ENCODE assay signal across 19 mouse cellular contexts in the genomic region with DNA sequence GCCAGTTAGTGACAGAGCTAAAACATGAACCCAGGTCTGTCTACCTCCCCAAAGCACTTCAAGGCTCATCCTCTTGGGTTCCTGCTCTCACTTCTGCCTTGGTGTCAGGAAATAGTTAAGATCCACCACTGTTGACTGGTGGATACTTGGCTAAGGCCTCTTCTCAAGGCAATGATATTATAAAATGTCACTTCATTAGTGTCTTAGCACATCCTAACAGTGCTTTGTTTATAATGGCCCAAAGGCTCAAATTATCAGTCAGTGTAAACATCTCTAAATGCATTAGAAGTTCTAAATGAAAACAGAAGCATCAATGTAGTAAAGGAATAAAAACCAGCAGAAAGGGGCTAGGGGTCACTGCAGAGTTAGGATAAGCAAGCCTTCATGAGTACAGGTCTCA. TPM values are rescaled to one million over a fixed set of nuclear protein-coding genes. Genes with fewer than 3 reads are reported as not detected.
"Had no signal": no experiment of that assay in that cellular context is flagged by ENCODE, and none has a peak within 500 bp of the region (broad histone marks: within the 10 kb centered on the region; RNA-seq: fewer than 3 reads in every experiment).

No protein-coding gene starts in this region.

- DNase-seq: midbrain, embryonic 14.5 days; retina, postnatal 1 day; right cerebral cortex, adult 18-20 months; right cerebral cortex, postnatal 25 days; right cerebral cortex, postnatal 4 days; spleen, adult 18-20 months; thymus, adult 18-20 months; thymus, postnatal 14 days; thymus, postnatal 36 days had no signal

- H3K9me3 ChIP-seq: limb, embryonic 15.5 days; liver, embryonic 12.5 days; midbrain, embryonic 10.5 days; midbrain, embryonic 12.5 days; neural tube, embryonic 13.5 days; neural tube, embryonic 15.5 days had no signal

- H3K27me3 ChIP-seq: limb, embryonic 15.5 days; liver, embryonic 12.5 days; midbrain, embryonic 12.5 days; neural tube, embryonic 13.5 days; neural tube, embryonic 15.5 days had no signal

- H3K9ac ChIP-seq: limb, embryonic 15.5 days; liver, embryonic 12.5 days; liver, embryonic 14.5 days; midbrain, embryonic 12.5 days; neural tube, embryonic 13.5 days; neural tube, embryonic 15.5 days had no signal

- H3K4me1 ChIP-seq: limb, embryonic 15.5 days; liver, embryonic 12.5 days; midbrain, embryonic 10.5 days; midbrain, embryonic 12.5 days; neural tube, embryonic 13.5 days; neural tube, embryonic 15.5 days had no signal

- H3K4me3 ChIP-seq: limb, embryonic 15.5 days; liver, embryonic 12.5 days; midbrain, embryonic 10.5 days; midbrain, embryonic 12.5 days; myocyte; neural tube, embryonic 13.5 days; neural tube, embryonic 15.5 days had no signal

- ATAC-seq: liver, embryonic 12.5 days; midbrain, embryonic 16.5 days had no signal

- H3K27ac ChIP-seq: limb, embryonic 15.5 days; liver, embryonic 12.5 days; liver, embryonic 14.5 days; midbrain, embryonic 10.5 days; midbrain, embryonic 12.5 days; neural tube, embryonic 13.5 days; neural tube, embryonic 15.5 days had no signal

- H3K4me2 ChIP-seq: limb, embryonic 15.5 days; liver, embryonic 12.5 days; midbrain, embryonic 12.5 days; neural tube, embryonic 13.5 days; neural tube, embryonic 15.5 days had no signal

- H3K36me3 ChIP-seq: limb, embryonic 15.5 days; liver, embryonic 12.5 days; midbrain, embryonic 10.5 days had no signal

RNA-seq across cellular contexts. Expression of a gene that starts 26.5 kb away (rescaled TPM):
- polyA plus RNA-seq: liver, embryonic 12.5 days; liver, embryonic 14.5 days; liver, embryonic 16.5 days had no signal
